Mouse (Mus musculus) megakaryocyte, embryonic 14.5 days (primary cell): ENCODE data around the gene Sox4.

ENCODE experiments used
- FLI1 ChIP-seq: IDR thresholded peaks from 2 replicates; pipeline ENCODE4 v1.6.1; 2012; ENCODE audit warnings: low read length, inconsistent platforms, mixed read lengths
- GATA1 ChIP-seq: IDR thresholded peaks from 3 replicates; pipeline ENCODE4 v1.6.1; 2012; ENCODE audit warnings: mixed read lengths, low read length, inconsistent platforms, borderline replicate concordance

DNA sequence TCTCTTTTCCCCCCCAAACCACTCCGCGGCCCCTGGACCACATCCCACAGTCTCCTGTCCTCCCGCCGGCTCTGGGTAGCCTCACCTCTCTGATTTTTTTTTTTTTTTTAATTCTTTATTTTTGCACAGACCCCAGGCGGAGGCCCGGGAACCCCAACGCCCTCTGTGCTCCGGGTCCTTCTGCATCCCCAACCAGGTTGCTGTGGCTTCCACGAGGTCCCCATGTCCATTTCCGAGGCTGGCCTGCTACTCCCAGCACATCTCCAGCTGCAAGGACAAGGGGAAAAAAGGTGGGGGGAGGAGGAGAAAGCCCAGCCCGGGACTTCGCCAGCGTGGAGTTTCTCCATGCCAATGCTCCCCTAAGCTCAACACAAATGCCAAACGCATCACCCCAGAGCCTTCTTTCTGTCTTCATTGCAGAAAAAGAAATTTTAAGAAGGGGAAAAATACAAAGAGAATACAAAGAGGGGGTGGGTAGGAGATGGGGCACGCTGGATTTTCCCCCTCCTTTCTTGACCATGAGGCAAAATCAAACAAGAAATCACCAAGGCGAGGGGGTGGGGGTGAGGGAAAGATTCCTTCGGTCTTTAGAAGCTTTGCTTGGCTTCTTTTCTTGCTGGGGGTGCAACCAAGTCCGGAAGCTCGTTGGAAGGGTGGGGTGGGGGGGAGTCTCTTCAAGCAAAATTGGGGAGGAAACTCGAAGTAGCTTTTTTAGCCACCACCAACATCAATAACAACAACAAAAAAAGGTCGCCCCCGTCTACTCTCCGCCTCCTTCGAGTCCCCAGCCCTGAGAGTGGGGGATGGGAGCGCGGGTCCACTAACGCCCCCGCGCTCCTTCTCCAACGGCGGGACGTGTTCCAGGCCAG, 2.7 kb downstream of the Sox4 start:
- TF ChIP-seq GATA1 (no peak), FLI1 (no peak)
